Mouse (Mus musculus) brain, embryonic 18.5 days (tissue): Measurements from ENCODE around the gene Tex37.

Experiments
- DNase-seq: peaks from one replicate; pipeline ENCODE4 v3.0.0-alpha.2; 2012; ENCODE audit warnings: low read depth, low spot score

Tex37 gene

GRCm38 (mm10) chr6:70918827-70919226, at the start of gene Tex37:
Gene Tex37 (minus strand): TSS chr6:70918927.
- DNase-seq, result no peak

- no peak for DNase-seq
These were observed 49.6 kb upstream of the Tex37 start for GRCm38 (mm10) chr6:70968291-70968690.

GRCm38 (mm10) chr6:70967422-70967821, 48.7 kb upstream of the Tex37 start:
- no peak for DNase-seq

GRCm38 (mm10) chr6:70965694-70966093, 47.0 kb upstream of the Tex37 start:
- no peak for DNase-seq

GRCm38 (mm10) chr6:70964116-70964830, 45.5 kb upstream of the Tex37 start:
- DNase-seq, result no peak

GRCm38 (mm10) chr6:70957341-70957940, 38.7 kb upstream of the Tex37 start:
- DNase-seq, result no peak

- DNase-seq, result no peak
These were observed 38.2 kb upstream of the Tex37 start for GRCm38 (mm10) chr6:70956936-70957335.

GRCm38 (mm10) chr6:70956285-70956912, 37.7 kb upstream of the Tex37 start, which contains the start of gene Foxi3:
Gene Foxi3 (plus strand): TSS chr6:70956531.
- DNase-seq, result no peak

GRCm38 (mm10) chr6:70955841-70956240, 37.1 kb upstream of the Tex37 start:
- DNase-seq, result no peak

GRCm38 (mm10) chr6:70955291-70955800, 36.6 kb upstream of the Tex37 start:
- DNase-seq, result no peak

GRCm38 (mm10) chr6:70954040-70954439, 35.3 kb upstream of the Tex37 start:
- DNase-seq, result no peak

- no peak for DNase-seq
These were observed 34.5 kb upstream of the Tex37 start for GRCm38 (mm10) chr6:70953274-70953673.

- no peak for DNase-seq
These were observed 13.1 kb upstream of the Tex37 start for GRCm38 (mm10) chr6:70931801-70932200.

- no peak for DNase-seq
These were observed 2.7 kb upstream of the Tex37 start for GRCm38 (mm10) chr6:70921274-70922074.

- no peak for DNase-seq
These were observed 6.3 kb downstream of the Tex37 start for GRCm38 (mm10) chr6:70912396-70912765.

- no peak for DNase-seq
These were observed 6.9 kb downstream of the Tex37 start for GRCm38 (mm10) chr6:70911668-70912395.

GRCm38 (mm10) chr6:70910285-70910684, 8.4 kb downstream of the Tex37 start:
- no peak for DNase-seq

GRCm38 (mm10) chr6:70909572-70909971, 9.2 kb downstream of the Tex37 start:
- no peak for DNase-seq

- no peak for DNase-seq
These were observed 15.0 kb downstream of the Tex37 start for GRCm38 (mm10) chr6:70903689-70904088.

GRCm38 (mm10) chr6:70899594-70900003, 19.1 kb downstream of the Tex37 start:
- DNase-seq, result no peak

GRCm38 (mm10) chr6:70898166-70898565, 20.6 kb downstream of the Tex37 start:
- DNase-seq, result no peak
